ENCODE assay signal across 15 mouse cellular contexts in genomic region chr15:84973544-84973871, GRCm38 (mm10). TPM values are rescaled to one million over a fixed set of nuclear protein-coding genes. Genes with fewer than 3 reads are reported as not detected.
DNase-seq lines count a peak whose midpoint lies in the region; ATAC-seq and TF ChIP-seq lines count a peak whose summit lies in the region.
"Had no signal": no experiment of that assay in that cellular context is flagged by ENCODE, and none has a peak within 500 bp of the region (broad histone marks: within the 10 kb centered on the region; RNA-seq: fewer than 3 reads in every experiment).

No protein-coding gene starts in this region.

- no peak overlapping the region for H3K4me3 ChIP-seq in forebrain, embryonic 11.5 days (ENCODE audit: low read depth, low read length)
- H3K4me3 ChIP-seq in forebrain, embryonic 14.5 days (ENCODE audit: low read depth, low read length) = no peak overlapping the region
- H3K4me3 ChIP-seq in liver, embryonic 15.5 days (replicated peaks) = no peak overlapping the region
- H3K4me3 ChIP-seq in embryonic facial prominence, embryonic 10.5 days = no peak overlapping the region
- no peak overlapping the region for H3K4me3 ChIP-seq in myocyte
- H3K4me3 ChIP-seq in kidney, embryonic 14.5 days (ENCODE audit: low read length) = no peak overlapping the region
- H3K4me3 ChIP-seq: embryonic facial prominence, embryonic 12.5 days had no signal

- ATAC-seq in forebrain, embryonic 11.5 days (replicated peaks; ENCODE audit: low FRiP score) = no peak
- ATAC-seq in forebrain, embryonic 14.5 days = no peak
- peak; percentile 38 for ATAC-seq in liver, embryonic 15.5 days (ENCODE audit: insufficient read depth)
- ATAC-seq in kidney, embryonic 14.5 days (ENCODE audit: low FRiP score, low TSS enrichment) = no peak
- ATAC-seq in megakaryocyte progenitor cell, adult 5-6 weeks (replicated peaks; ENCODE audit: poor library complexity) = no peak
- ATAC-seq: activated CD4-positive, CD25-positive, alpha-beta regulatory T cell, adult 4 months had no signal

- 3% methylated on average over 3 of the region's 3 CpGs for WGBS in forebrain, embryonic 11.5 days
- WGBS in forebrain, embryonic 14.5 days = 15% methylated on average over 3 of the region's 3 CpGs
- WGBS in liver, embryonic 15.5 days (ENCODE audit: insufficient replicate concordance) = 60% methylated on average over 3 of the region's 3 CpGs
- WGBS in embryonic facial prominence, embryonic 10.5 days = 20% methylated on average over 3 of the region's 3 CpGs
- WGBS in kidney, embryonic 14.5 days = 66% methylated on average over 3 of the region's 3 CpGs

- no peak overlapping the region for H3ac ChIP-seq in myocyte (ENCODE audit: control insufficient read depth, insufficient read length)

- no peak overlapping the region for H3K4me2 ChIP-seq in forebrain, embryonic 11.5 days (ENCODE audit: low read depth, low read length, severe bottlenecking)
- H3K4me2 ChIP-seq in forebrain, embryonic 14.5 days (ENCODE audit: low read length) = no peak overlapping the region
- no peak overlapping the region for H3K4me2 ChIP-seq in liver, embryonic 15.5 days
- H3K4me2 ChIP-seq in myocyte (ENCODE audit: low read depth) = peak overlapping the region; percentile 13
- no peak overlapping the region for H3K4me2 ChIP-seq in kidney, embryonic 14.5 days (replicated peaks; ENCODE audit: low read depth, low read length)
- H3K4me2 ChIP-seq: embryonic facial prominence, embryonic 12.5 days had no signal

- no peaks in the 10 kb centered on the region for H3K9me3 ChIP-seq in forebrain, embryonic 11.5 days (ENCODE audit: control insufficient read depth, low read length)
- H3K9me3 ChIP-seq in forebrain, embryonic 14.5 days (replicated peaks; ENCODE audit: control insufficient read depth, low read length) = no peaks in the 10 kb centered on the region
- H3K9me3 ChIP-seq in liver, embryonic 15.5 days (replicated peaks) = no peaks in the 10 kb centered on the region
- H3K9me3 ChIP-seq in embryonic facial prominence, embryonic 10.5 days = no peaks in the 10 kb centered on the region
- H3K9me3 ChIP-seq in kidney, embryonic 14.5 days (ENCODE audit: control insufficient read depth, low read length) = no peaks in the 10 kb centered on the region
- H3K9me3 ChIP-seq: embryonic facial prominence, embryonic 12.5 days had no signal

- 0 out of 2 replicates have a peak overlapping the region, but pooled peaks have one; percentile 12 for H3K9ac ChIP-seq in forebrain, embryonic 11.5 days (ENCODE audit: low read length)
- no peak overlapping the region for H3K9ac ChIP-seq in forebrain, embryonic 14.5 days (ENCODE audit: low read length)
- H3K9ac ChIP-seq in liver, embryonic 15.5 days = no peak overlapping the region
- H3K9ac ChIP-seq in kidney, embryonic 14.5 days (ENCODE audit: low read depth, low read length) = no peak overlapping the region; the same call in 1 of the 2 replicates
- H3K9ac ChIP-seq: embryonic facial prominence, embryonic 12.5 days had no signal

- H3K4me1 ChIP-seq in forebrain, embryonic 11.5 days (replicated peaks; ENCODE audit: control insufficient read depth, insufficient read depth, low read length) = peaks cover 11% of the 10 kb centered on the region; the same call in 1 of the 2 replicates
- peaks cover 10% of the 10 kb centered on the region for H3K4me1 ChIP-seq in forebrain, embryonic 14.5 days (ENCODE audit: control insufficient read depth, insufficient read depth, low read length)
- peaks cover 5% of the 10 kb centered on the region for H3K4me1 ChIP-seq in liver, embryonic 15.5 days (replicated peaks)
- H3K4me1 ChIP-seq in embryonic facial prominence, embryonic 10.5 days = peaks cover 44% of the 10 kb centered on the region
- H3K4me1 ChIP-seq in kidney, embryonic 14.5 days (ENCODE audit: control insufficient read depth, insufficient read depth, low read length) = no peaks in the 10 kb centered on the region

- no peak overlapping the region for H3K27ac ChIP-seq in forebrain, embryonic 11.5 days (ENCODE audit: low read depth, low read length)
- no peak overlapping the region for H3K27ac ChIP-seq in forebrain, embryonic 14.5 days (ENCODE audit: low read depth, low read length)
- no peak overlapping the region for H3K27ac ChIP-seq in liver, embryonic 15.5 days (replicated peaks)
- H3K27ac ChIP-seq in embryonic facial prominence, embryonic 10.5 days (replicated peaks) = peak overlapping the region; percentile 1; the same call in 1 of the 2 replicates
- no peak overlapping the region for H3K27ac ChIP-seq in kidney, embryonic 14.5 days (ENCODE audit: low read depth, low read length)
- H3K27ac ChIP-seq: embryonic facial prominence, embryonic 12.5 days had no signal

- no peaks in the 10 kb centered on the region for H3K36me3 ChIP-seq in forebrain, embryonic 11.5 days (ENCODE audit: control insufficient read depth, insufficient read depth, low read length)
- H3K36me3 ChIP-seq in forebrain, embryonic 14.5 days (ENCODE audit: control insufficient read depth, insufficient read depth, low read length) = no peaks in the 10 kb centered on the region
- H3K36me3 ChIP-seq in liver, embryonic 15.5 days (replicated peaks) = no peaks in the 10 kb centered on the region
- H3K36me3 ChIP-seq in embryonic facial prominence, embryonic 10.5 days (replicated peaks) = peaks cover 11% of the 10 kb centered on the region
- no peaks in the 10 kb centered on the region for H3K36me3 ChIP-seq in myocyte (ENCODE audit: control insufficient read depth, insufficient read depth)
- no peaks in the 10 kb centered on the region for H3K36me3 ChIP-seq in kidney, embryonic 14.5 days (ENCODE audit: control insufficient read depth, insufficient read depth, low read length)
- H3K36me3 ChIP-seq: embryonic facial prominence, embryonic 12.5 days had no signal

- no peak for TF ChIP-seq POLR2A in myocyte (IDR thresholded peaks at IDR 0.05; ENCODE audit: insufficient read length, low read depth)

- peaks cover 12% of the 10 kb centered on the region for H3K79me2 ChIP-seq in myocyte (ENCODE audit: control insufficient read depth, insufficient read depth)

- no peak for DNase-seq in forebrain, embryonic 11.5 days (ENCODE audit: low spot score)
- DNase-seq in forebrain, embryonic 14.5 days (ENCODE audit: low spot score) = no peak
- DNase-seq in liver = no peak
- no peak for DNase-seq in embryonic facial prominence, embryonic 10.5 days (ENCODE audit: low spot score)
- DNase-seq: heart, adult 18-20 months; heart, postnatal 10 days; lung, adult 2 months had no signal

- H3K27me3 ChIP-seq in forebrain, embryonic 11.5 days (ENCODE audit: control insufficient read depth, insufficient read depth, low read length) = no peaks in the 10 kb centered on the region
- no peaks in the 10 kb centered on the region for H3K27me3 ChIP-seq in forebrain, embryonic 14.5 days (replicated peaks; ENCODE audit: control insufficient read depth, insufficient read depth, low read length)
- H3K27me3 ChIP-seq in liver, embryonic 15.5 days = 0 out of 2 replicates have a peak, but pooled peaks cover 3% of the 10 kb centered on the region
- H3K27me3 ChIP-seq in embryonic facial prominence, embryonic 10.5 days (replicated peaks; ENCODE audit: low read depth, poor library complexity, severe bottlenecking) = no peaks in the 10 kb centered on the region
- H3K27me3 ChIP-seq in myocyte (ENCODE audit: control insufficient read depth, insufficient read depth, insufficient read length) = no peaks in the 10 kb centered on the region
- no peaks in the 10 kb centered on the region for H3K27me3 ChIP-seq in kidney, embryonic 14.5 days (ENCODE audit: control insufficient read depth, insufficient read depth, low read length)
- H3K27me3 ChIP-seq: embryonic facial prominence, embryonic 12.5 days had no signal

RNA-seq across cellular contexts. Expression of gene 5031439G07Rik, which starts 14.8 kb away (rescaled TPM):
- polyA plus RNA-seq in forebrain, embryonic 11.5 days (2014; fragmentation: Nextera tagmentation; extraction: Ambion mirVana) = 16.2 and 28.6 TPM in 2 replicates
- 14.1 and 16.1 TPM in 2 replicates for polyA plus RNA-seq in forebrain, embryonic 14.5 days (2014; fragmentation: Nextera tagmentation; extraction: Ambion mirVana)
- polyA plus RNA-seq in liver, embryonic 15.5 days (2015; fragmentation: Nextera tagmentation; extraction: Ambion mirVana) = 2.0 and 3.9 TPM in 2 replicates
- polyA plus RNA-seq in embryonic facial prominence, embryonic 10.5 days (2016; fragmentation: Nextera tagmentation; extraction: Ambion mirVana) = 8.3 and 9.3 TPM in 2 replicates
- 44.0 TPM for polyA plus RNA-seq in myocyte (2012; fragmentation: generic; extraction: Trizol)
- 6.6 TPM in 2 replicates for polyA plus RNA-seq in kidney, embryonic 14.5 days (2014; fragmentation: Nextera tagmentation; extraction: Ambion mirVana)
- total RNA-seq in megakaryocyte progenitor cell, adult 5-6 weeks (2015) = 8.0 and 10.0 TPM in 2 replicates
- total RNA-seq in megakaryocyte progenitor cell, adult 5-6 weeks (2017) = 11.7 and 17.7 TPM in 2 replicates

RNA-seq across cellular contexts. Expression of gene Upk3a, which starts 43.4 kb away (rescaled TPM):
- not detected in 2 replicates for polyA plus RNA-seq in forebrain, embryonic 11.5 days (2014; fragmentation: Nextera tagmentation; extraction: Ambion mirVana)
- polyA plus RNA-seq in forebrain, embryonic 14.5 days (2014; fragmentation: Nextera tagmentation; extraction: Ambion mirVana) = 1.1 and 1.3 TPM in 2 replicates
- not detected in 2 replicates for polyA plus RNA-seq in liver, embryonic 15.5 days (2015; fragmentation: Nextera tagmentation; extraction: Ambion mirVana)
- polyA plus RNA-seq in embryonic facial prominence, embryonic 10.5 days (2016; fragmentation: Nextera tagmentation; extraction: Ambion mirVana) = not detected in 2 replicates
- polyA plus RNA-seq in myocyte (2012; fragmentation: generic; extraction: Trizol) = not detected
- polyA plus RNA-seq in kidney, embryonic 14.5 days (2014; fragmentation: Nextera tagmentation; extraction: Ambion mirVana) = 11.9 and 12.6 TPM in 2 replicates
- not detected in 2 replicates for total RNA-seq in megakaryocyte progenitor cell, adult 5-6 weeks (2015)
- total RNA-seq in megakaryocyte progenitor cell, adult 5-6 weeks (2017) = not detected in 2 replicates
- total RNA-seq: heart, adult 18-20 months; heart, postnatal 10 days; left cerebral cortex, postnatal 36 days; megakaryocyte, adult 5-6 weeks had no signal
- polyA plus RNA-seq: activated CD4-positive, CD25-positive, alpha-beta regulatory T cell, adult 4 months had no signal

RNA-seq across cellular contexts. Expression of gene Nup50, which starts 50.3 kb away (rescaled TPM):
- 75.8 and 79.7 TPM in 2 replicates for polyA plus RNA-seq in forebrain, embryonic 11.5 days (2014; fragmentation: Nextera tagmentation; extraction: Ambion mirVana)
- 28.3 and 33.3 TPM in 2 replicates for polyA plus RNA-seq in forebrain, embryonic 14.5 days (2014; fragmentation: Nextera tagmentation; extraction: Ambion mirVana)
- 23.5 and 25.4 TPM in 2 replicates for polyA plus RNA-seq in liver, embryonic 15.5 days (2015; fragmentation: Nextera tagmentation; extraction: Ambion mirVana)
- polyA plus RNA-seq in embryonic facial prominence, embryonic 10.5 days (2016; fragmentation: Nextera tagmentation; extraction: Ambion mirVana) = 70.9 and 71.8 TPM in 2 replicates
- polyA plus RNA-seq in myocyte (2012; fragmentation: generic; extraction: Trizol) = 31.0 TPM
- 23.8 and 50.8 TPM in 2 replicates for polyA plus RNA-seq in kidney, embryonic 14.5 days (2014; fragmentation: Nextera tagmentation; extraction: Ambion mirVana)
- total RNA-seq in megakaryocyte progenitor cell, adult 5-6 weeks (2015) = 43.6 and 44.8 TPM in 2 replicates
- total RNA-seq in megakaryocyte progenitor cell, adult 5-6 weeks (2017) = 87.7 and 99.3 TPM in 2 replicates

RNA-seq across cellular contexts. Expression of gene Gm29666, which starts 53.7 kb away (rescaled TPM):
- polyA plus RNA-seq in forebrain, embryonic 11.5 days (2014; fragmentation: Nextera tagmentation; extraction: Ambion mirVana) = 0.79 and 1.5 TPM in 2 replicates
- polyA plus RNA-seq in forebrain, embryonic 14.5 days (2014; fragmentation: Nextera tagmentation; extraction: Ambion mirVana) = 0.30 and 0.40 TPM in 2 replicates
- 0.29 and 0.37 TPM in 2 replicates for polyA plus RNA-seq in liver, embryonic 15.5 days (2015; fragmentation: Nextera tagmentation; extraction: Ambion mirVana)
- 1.1 TPM in 2 replicates for polyA plus RNA-seq in embryonic facial prominence, embryonic 10.5 days (2016; fragmentation: Nextera tagmentation; extraction: Ambion mirVana)
- polyA plus RNA-seq in myocyte (2012; fragmentation: generic; extraction: Trizol) = 0.10 TPM
- 0.60 and 0.74 TPM in 2 replicates for polyA plus RNA-seq in kidney, embryonic 14.5 days (2014; fragmentation: Nextera tagmentation; extraction: Ambion mirVana)
- 0.25 and 0.46 TPM in 2 replicates for total RNA-seq in megakaryocyte progenitor cell, adult 5-6 weeks (2015)
- 0.20 and 0.25 TPM in 2 replicates for total RNA-seq in megakaryocyte progenitor cell, adult 5-6 weeks (2017)

RNA-seq across cellular contexts. Expression of gene Fam118a, which starts 55.2 kb away (rescaled TPM):
- 25.3 and 27.4 TPM in 2 replicates for polyA plus RNA-seq in forebrain, embryonic 11.5 days (2014; fragmentation: Nextera tagmentation; extraction: Ambion mirVana)
- 29.2 and 29.4 TPM in 2 replicates for polyA plus RNA-seq in forebrain, embryonic 14.5 days (2014; fragmentation: Nextera tagmentation; extraction: Ambion mirVana)
- 6.0 and 7.5 TPM in 2 replicates for polyA plus RNA-seq in liver, embryonic 15.5 days (2015; fragmentation: Nextera tagmentation; extraction: Ambion mirVana)
- 27.0 and 29.8 TPM in 2 replicates for polyA plus RNA-seq in embryonic facial prominence, embryonic 10.5 days (2016; fragmentation: Nextera tagmentation; extraction: Ambion mirVana)
- polyA plus RNA-seq in myocyte (2012; fragmentation: generic; extraction: Trizol) = 16.0 TPM
- polyA plus RNA-seq in kidney, embryonic 14.5 days (2014; fragmentation: Nextera tagmentation; extraction: Ambion mirVana) = 17.3 and 23.2 TPM in 2 replicates
- 12.4 and 12.5 TPM in 2 replicates for total RNA-seq in megakaryocyte progenitor cell, adult 5-6 weeks (2015)
- total RNA-seq in megakaryocyte progenitor cell, adult 5-6 weeks (2017) = 10.5 and 20.9 TPM in 2 replicates
